17 mouse cellular contexts compared by ENCODE assay signal in genomic region chr7:125545331-125545730, GRCm38 (mm10). TPM values are rescaled to one million over a fixed set of nuclear protein-coding genes. Genes with fewer than 3 reads are reported as not detected.
"Had no signal": no experiment of that assay in that cellular context is flagged by ENCODE, and none has a peak within 500 bp of the region (broad histone marks: within the 10 kb centered on the region; RNA-seq: fewer than 3 reads in every experiment).

No protein-coding gene starts in this region.

- H3K27ac ChIP-seq: neural tube, embryonic 13.5 days; neural tube, embryonic 15.5 days; stomach, embryonic 15.5 days; stomach, postnatal 0 days had no signal

- H3K9ac ChIP-seq: neural tube, embryonic 13.5 days; neural tube, embryonic 15.5 days; stomach, embryonic 15.5 days had no signal

- H3K4me3 ChIP-seq: neural tube, embryonic 13.5 days; neural tube, embryonic 15.5 days; stomach, embryonic 15.5 days had no signal

- H3K36me3 ChIP-seq: neural tube, embryonic 13.5 days; neural tube, embryonic 15.5 days; stomach, embryonic 15.5 days had no signal

- H3K4me2 ChIP-seq: neural tube, embryonic 13.5 days; neural tube, embryonic 15.5 days; stomach, embryonic 15.5 days had no signal

- H3K9me3 ChIP-seq: neural tube, embryonic 13.5 days; neural tube, embryonic 15.5 days; stomach, embryonic 15.5 days had no signal

- DNase-seq: retina, postnatal 1 day; right cerebral cortex, adult 18-20 months; right cerebral cortex, postnatal 14 days; right cerebral cortex, postnatal 25 days; right cerebral cortex, postnatal 4 days; spleen, adult 18-20 months; thymus, adult 18-20 months; thymus, adult 2 months; thymus, postnatal 14 days; thymus, postnatal 25 days; thymus, postnatal 36 days; thymus, postnatal 4 days had no signal

- H3K27me3 ChIP-seq: neural tube, embryonic 15.5 days; stomach, embryonic 15.5 days had no signal

- H3K4me1 ChIP-seq: neural tube, embryonic 13.5 days; neural tube, embryonic 15.5 days; stomach, embryonic 15.5 days had no signal

RNA-seq across cellular contexts. Expression of gene Il21r, which starts 57.9 kb away (rescaled TPM):
- polyA plus RNA-seq: neural tube, embryonic 14.5 days had no signal
